Mouse (Mus musculus) limb, embryonic 12.5 days (tissue): Measurements from ENCODE around the gene Gramd4. TPM values are rescaled to one million over a fixed set of nuclear protein-coding genes. Genes with fewer than 3 reads are reported as not detected.

Experiments
- ATAC-seq: fragments of 200-750 bp; cut with Nextera tagmentation; 2 replicates; pipeline ENCODE4 v1.8.0; 2017; ENCODE audit warnings: low read depth, moderate TSS enrichment; ENCODE audit not compliant: insufficient number of reproducible peaks, insufficient read depth, low FRiP score, low TSS enrichment
- H3K27ac ChIP-seq: fragments of 300-500 bp; sonication (generic); 2 replicates; pipeline ENCODE4 v1.5.1; 2016; ENCODE audit warnings: mild to moderate bottlenecking, moderate library complexity
- H3K27me3 ChIP-seq: fragments of 300-500 bp; sonication (generic); 2 replicates; pipeline ENCODE4 v1.6.1; 2016; ENCODE audit warnings: mild to moderate bottlenecking, moderate library complexity
- H3K36me3 ChIP-seq: fragments of 300-500 bp; sonication (generic); 2 replicates; pipeline ENCODE4 v1.6.1; 2016; ENCODE audit warnings: mild to moderate bottlenecking, moderate library complexity
- H3K4me1 ChIP-seq: fragments of 300-500 bp; sonication (generic); replicated peaks from 2 replicates; pipeline ENCODE4 v1.6.1; 2016
- H3K4me2 ChIP-seq: fragments of 300-500 bp; sonication (generic); 2 replicates; pipeline ENCODE4 v1.6.1; 2016; ENCODE audit warnings: mild to moderate bottlenecking, moderate library complexity
- H3K4me3 ChIP-seq: fragments of 300-500 bp; sonication (generic); replicated peaks from 2 replicates; pipeline ENCODE4 v1.5.1; 2016; ENCODE audit warnings: mild to moderate bottlenecking
- H3K9ac ChIP-seq: fragments of 300-500 bp; sonication (generic); replicated peaks from 2 replicates; pipeline ENCODE4 v1.6.1; 2016; ENCODE audit warnings: mild to moderate bottlenecking, moderate library complexity
- H3K9me3 ChIP-seq: fragments of 300-500 bp; sonication (generic); 2 replicates; pipeline ENCODE4 v1.6.1; 2016; ENCODE audit warnings: mild to moderate bottlenecking, moderate library complexity
- WGBS: fragments of 180-500 bp; shearing (Covaris S2); methylation state at CpG from one replicate; pipeline ENCODE4 v1.1.7; 2016; 5-methylcytosine and 5-hydroxymethylcytosine counted together
- polyA plus RNA-seq: library from polyadenylated mRNA; unstranded; fragments of >200 nt; fragmentation: Nextera tagmentation; extraction: Ambion mirVana; gene quantifications from 2 replicates; pipeline ENCODE4 v1.2.1, GENCODE M21; 2016

The Gramd4 gene
- polyA plus RNA-seq, 1 experiment from 2014 or later = 19.2 TPM

GRCm38 (mm10) chr15:86070368-86070767 is 12.9 kb downstream of the Gramd4 start:
- H3K27ac ChIP-seq = no peak overlapping the region
- H3K4me1 ChIP-seq = peaks cover 32% of the 10 kb centered on the region
- no peak overlapping the region for H3K4me3 ChIP-seq
- 61% methylated on average over 11 of the region's 11 CpGs for WGBS
- H3K9ac ChIP-seq = no peak overlapping the region
- H3K27me3 ChIP-seq = no peaks in the 10 kb centered on the region
- no peak overlapping the region for H3K4me2 ChIP-seq
- H3K9me3 ChIP-seq = no peaks in the 10 kb centered on the region
- no peak for ATAC-seq
- 0 out of 2 replicates have a peak, but pooled peaks cover 4% of the 10 kb centered on the region for H3K36me3 ChIP-seq

- H3K9me3 ChIP-seq = no peaks in the 10 kb centered on the region
- H3K27ac ChIP-seq = no peak overlapping the region
- H3K4me3 ChIP-seq = no peak overlapping the region
- H3K27me3 ChIP-seq = no peaks in the 10 kb centered on the region
- H3K4me2 ChIP-seq = no peak overlapping the region
- no peak for ATAC-seq
- peaks cover 39% of the 10 kb centered on the region for H3K4me1 ChIP-seq
- 59% methylated on average over 1 of the region's 1 CpGs for WGBS
- H3K36me3 ChIP-seq = no peaks in the 10 kb centered on the region
- H3K9ac ChIP-seq = no peak overlapping the region
Observed at GRCm38 (mm10) chr15:86071166-86071565, 13.7 kb downstream of the Gramd4 start.

- Histone ChIP-seq H3K27me3 (no peaks in the 10 kb centered on the region), H3K4me2 (no peak overlapping the region), H3K4me1 (peaks cover 21% of the 10 kb centered on the region), H3K9ac (no peak overlapping the region), H3K9me3 (no peaks in the 10 kb centered on the region), H3K36me3 (no peaks in the 10 kb centered on the region), H3K27ac (no peak overlapping the region), H3K4me3 (no peak overlapping the region)
- WGBS = 89% methylated on average over 16 of the region's 16 CpGs
- ATAC-seq = no peak
Observed at GRCm38 (mm10) chr15:86074171-86074937, 16.9 kb downstream of the Gramd4 start.

GRCm38 (mm10) chr15:86075305-86076047 is 18.0 kb downstream of the Gramd4 start:
- Histone ChIP-seq H3K9ac (no peak overlapping the region), H3K27me3 (no peaks in the 10 kb centered on the region), H3K4me2 (no peak overlapping the region), H3K9me3 (no peaks in the 10 kb centered on the region), H3K4me3 (no peak overlapping the region), H3K36me3 (no peaks in the 10 kb centered on the region), H3K4me1 (peaks cover 21% of the 10 kb centered on the region), H3K27ac (no peak overlapping the region)
- 79% methylated on average over 20 of the region's 20 CpGs for WGBS
- ATAC-seq = no peak

GRCm38 (mm10) chr15:86076048-86076315 is 18.5 kb downstream of the Gramd4 start:
- H3K36me3 ChIP-seq = no peaks in the 10 kb centered on the region
- no peak overlapping the region for H3K27ac ChIP-seq
- no peak overlapping the region for H3K4me3 ChIP-seq
- WGBS = 72% methylated on average over 2 of the region's 2 CpGs
- H3K9ac ChIP-seq = no peak overlapping the region
- H3K4me2 ChIP-seq = no peak overlapping the region
- no peak for ATAC-seq
- no peaks in the 10 kb centered on the region for H3K27me3 ChIP-seq
- H3K4me1 ChIP-seq = peaks cover 21% of the 10 kb centered on the region
- H3K9me3 ChIP-seq = no peaks in the 10 kb centered on the region

GRCm38 (mm10) chr15:86076378-86076777 is 18.9 kb downstream of the Gramd4 start:
- ATAC-seq = no peak
- Histone ChIP-seq H3K4me3 (no peak overlapping the region), H3K27me3 (no peaks in the 10 kb centered on the region), H3K9me3 (no peaks in the 10 kb centered on the region), H3K4me2 (no peak overlapping the region), H3K27ac (no peak overlapping the region), H3K9ac (no peak overlapping the region), H3K36me3 (no peaks in the 10 kb centered on the region), H3K4me1 (peaks cover 23% of the 10 kb centered on the region)
- WGBS = 84% methylated on average over 8 of the region's 8 CpGs

GRCm38 (mm10) chr15:86077934-86078333 is 20.4 kb downstream of the Gramd4 start:
- peaks cover 33% of the 10 kb centered on the region for H3K4me1 ChIP-seq
- 72% methylated on average over 5 of the region's 5 CpGs for WGBS
- no peak overlapping the region for H3K27ac ChIP-seq
- H3K36me3 ChIP-seq = no peaks in the 10 kb centered on the region
- no peak overlapping the region for H3K4me2 ChIP-seq
- no peak for ATAC-seq
- H3K4me3 ChIP-seq = no peak overlapping the region
- H3K9ac ChIP-seq = no peak overlapping the region
- H3K9me3 ChIP-seq = no peaks in the 10 kb centered on the region
- H3K27me3 ChIP-seq = no peaks in the 10 kb centered on the region

- Histone ChIP-seq H3K4me3 (no peak overlapping the region), H3K27me3 (no peaks in the 10 kb centered on the region), H3K27ac (no peak overlapping the region), H3K9ac (no peak overlapping the region), H3K9me3 (no peaks in the 10 kb centered on the region), H3K4me2 (no peak overlapping the region), H3K36me3 (no peaks in the 10 kb centered on the region), H3K4me1 (peaks cover 40% of the 10 kb centered on the region)
- ATAC-seq = no peak
- 66% methylated on average over 18 of the region's 18 CpGs for WGBS
Observed at GRCm38 (mm10) chr15:86078481-86079216, 21.2 kb downstream of the Gramd4 start.

GRCm38 (mm10) chr15:86079467-86079866 is 22.0 kb downstream of the Gramd4 start:
- no peaks in the 10 kb centered on the region for H3K27me3 ChIP-seq
- ATAC-seq = no peak
- no peak overlapping the region for H3K27ac ChIP-seq
- H3K9ac ChIP-seq = no peak overlapping the region
- no peaks in the 10 kb centered on the region for H3K9me3 ChIP-seq
- no peak overlapping the region for H3K4me3 ChIP-seq
- no peaks in the 10 kb centered on the region for H3K36me3 ChIP-seq
- peaks cover 41% of the 10 kb centered on the region for H3K4me1 ChIP-seq
- H3K4me2 ChIP-seq = no peak overlapping the region
- WGBS = 71% methylated on average over 5 of the region's 5 CpGs

GRCm38 (mm10) chr15:86079876-86080275 is 22.4 kb downstream of the Gramd4 start:
- Histone ChIP-seq H3K27me3 (no peaks in the 10 kb centered on the region), H3K9ac (no peak overlapping the region), H3K27ac (no peak overlapping the region), H3K4me1 (peaks cover 45% of the 10 kb centered on the region), H3K4me2 (no peak overlapping the region), H3K36me3 (no peaks in the 10 kb centered on the region), H3K4me3 (no peak overlapping the region), H3K9me3 (no peaks in the 10 kb centered on the region)
- WGBS = 49% methylated on average over 4 of the region's 4 CpGs
- ATAC-seq = no peak

- no peak overlapping the region for H3K27ac ChIP-seq
- H3K4me1 ChIP-seq = peaks cover 49% of the 10 kb centered on the region
Observed at GRCm38 (mm10) chr15:86080408-86080807, 22.9 kb downstream of the Gramd4 start.

More at GRCm38 (mm10) chr15:86080408-86080807, 22.9 kb downstream of the Gramd4 start:
- ATAC-seq = no peak
- no peak overlapping the region for H3K4me3 ChIP-seq
- H3K27me3 ChIP-seq = no peaks in the 10 kb centered on the region
- H3K9me3 ChIP-seq = no peaks in the 10 kb centered on the region
- H3K4me2 ChIP-seq = no peak overlapping the region
- 84% methylated on average over 1 of the region's 1 CpGs for WGBS
- H3K36me3 ChIP-seq = no peaks in the 10 kb centered on the region
- H3K9ac ChIP-seq = no peak overlapping the region
